In genomic region chr8:104909651-104910050, GRCm38 (mm10) we compare ENCODE assay signal across 15 mouse cellular contexts. TPM values are rescaled to one million over a fixed set of nuclear protein-coding genes. Genes with fewer than 3 reads are reported as not detected.
A peak's percentile ranks its signal among the peaks of the same experiment; 100 is the strongest.
DNase-seq lines count a peak whose midpoint lies in the region; TF ChIP-seq lines count a peak whose summit lies in the region.
"Not testable (repeated sequence)": the region's sequence is repeated elsewhere in the genome, so short reads cannot be mapped to it uniquely, and the experiment has no call there.
"Had no signal": no experiment of that assay in that cellular context is flagged by ENCODE, and none has a peak within 500 bp of the region (broad histone marks: within the 10 kb centered on the region; RNA-seq: fewer than 3 reads in every experiment).

No protein-coding gene starts in this region.

- H3K27ac ChIP-seq in cerebellum, adult 2 months (ENCODE audit: insufficient read depth, low read length), result not testable (repeated sequence)

- not testable (repeated sequence) for TF ChIP-seq POLR2A in cerebellum, adult 2 months (IDR thresholded peaks at IDR 0.05; ENCODE audit: borderline replicate concordance, insufficient read depth, low read length)

- H3K4me1 ChIP-seq in cerebellum, adult 2 months (ENCODE audit: control insufficient read depth, insufficient read depth, low read length), result not testable (repeated sequence)

- peak; percentile 19 for DNase-seq in cerebellum, adult 11-12 months
- peak; percentile 9 to 13 for DNase-seq in cerebellum, adult 2 months
- peak; percentile 21 for DNase-seq in cerebellum, adult 9-10 months
- DNase-seq in cerebellum, postnatal 10 days, result peak; percentile 71 to 72
- DNase-seq in cerebellum, postnatal 25 days, result peak; percentile 22 to 28
- DNase-seq in heart, adult 11 months, result peak; percentile 88

- H3K27me3 ChIP-seq in cerebellum, adult 2 months (ENCODE audit: control insufficient read depth, insufficient read depth, low read length), result not testable (repeated sequence)

- TF ChIP-seq CTCF in cerebellum, adult 2 months (IDR thresholded peaks at IDR 0.05; ENCODE audit: borderline replicate concordance, insufficient read depth, low read depth, low read length), result not testable (repeated sequence)

- WGBS in cerebellum, adult 2 months, result 14% methylated on average over 10 of the region's 10 CpGs

- not testable (repeated sequence) for H3K4me3 ChIP-seq in cerebellum, adult 2 months (replicated peaks; ENCODE audit: insufficient read depth, low read depth, low read length)

RNA-seq across cellular contexts. Expression of gene Ces2e, which starts 16.4 kb away (rescaled TPM):
- polyA plus RNA-seq in cerebellum, adult 2 months (2012; rRNA removed), result 0.08 TPM in 2 replicates
- polyA plus RNA-seq: brain, embryonic 14.5 days; embryonic facial prominence, embryonic 10.5 days; embryonic facial prominence, embryonic 12.5 days; forebrain, embryonic 11.5 days; forebrain, embryonic 13.5 days; forebrain, embryonic 15.5 days; forebrain, postnatal 0 days had no signal

RNA-seq across cellular contexts. Expression of gene Ces2f, which starts 37.5 kb away (rescaled TPM):
- polyA plus RNA-seq in cerebellum, adult 2 months (2012; rRNA removed), result not detected in 2 replicates
- polyA plus RNA-seq: adrenal gland, adult 2 months; brain, embryonic 14.5 days; cortical plate, adult 2 months; embryonic facial prominence, embryonic 10.5 days; embryonic facial prominence, embryonic 12.5 days; forebrain, embryonic 11.5 days; forebrain, embryonic 13.5 days; forebrain, embryonic 15.5 days; forebrain, postnatal 0 days had no signal

RNA-seq across cellular contexts. Expression of gene Ces2g, which starts 51.9 kb away (rescaled TPM):
- polyA plus RNA-seq in cerebellum, adult 2 months (2012; rRNA removed), result 0.10 TPM in 2 replicates
- polyA plus RNA-seq: embryonic facial prominence, embryonic 10.5 days; embryonic facial prominence, embryonic 12.5 days; forebrain, embryonic 11.5 days; forebrain, embryonic 13.5 days; forebrain, embryonic 15.5 days had no signal

Comparison
In these comparisons a context has a peak if more than half of its experiments do, and no peak if none do; other contexts are left out.
1. DNase-seq: peak in every context shown above with its lines; median percentile 88 in heart, adult 11 months; 72 in cerebellum, postnatal 10 days; 25 in cerebellum, postnatal 25 days; 21 in cerebellum, adult 9-10 months; 19 in cerebellum, adult 11-12 months; 11 in cerebellum, adult 2 months.